Mouse (Mus musculus) small intestine, adult 2 months (tissue): ENCODE measurements around the gene Srsf10.

Experiments
- CTCF ChIP-seq: fragments of 200-500 bp; IDR thresholded peaks from 2 replicates; pipeline ENCODE4 v1.5.1; 2012; ENCODE audit warnings: low read depth, mild to moderate bottlenecking, control low read depth, inconsistent platforms, low read length, moderate library complexity, mixed read lengths; ENCODE audit not compliant: insufficient replicate concordance, insufficient read length; ENCODE audit errors: extremely low read depth
- POLR2A ChIP-seq: fragments of 200-500 bp; IDR thresholded peaks from 2 replicates; pipeline ENCODE4 v1.6.1; 2012; ENCODE audit warnings: low read depth, mild to moderate bottlenecking, control low read depth, inconsistent platforms, low read length, moderate library complexity

- TF ChIP-seq POLR2A = no peak
- no peak for TF ChIP-seq CTCF
These were observed 21.1 kb downstream of the Srsf10 start for GRCm38 (mm10) chr4:135876583-135877020.
